Mouse (Mus musculus): ENCODE data around the gene Trnp1.

- no peak for TF ChIP-seq CTCF (conservative IDR thresholded peaks at IDR 0.05; ENCODE audit: low read length)
- TF ChIP-seq NANOG (IDR thresholded peaks at IDR 0.05; ENCODE audit: borderline replicate concordance, low read length) = no peak
Observed at GRCm38 (mm10) chr4:133488619-133489392, 9.5 kb downstream of the Trnp1 start.
